Mouse (Mus musculus) CH12.LX (cell line): Measurements from ENCODE around the gene Gm20390. TPM values are rescaled to one million over a fixed set of nuclear protein-coding genes. Genes with fewer than 3 reads are reported as not detected.
A peak's percentile ranks its signal among the peaks of the same experiment; 100 is the strongest.

Experiments
- DNase-seq: peaks from one replicate; pipeline ENCODE4 v3.0.0-alpha.2; 2013; ENCODE audit errors: extremely low read depth
- H3K27ac ChIP-seq: 2 replicates; pipeline ENCODE4 v1.5.1; 2012; ENCODE audit warnings: low read depth, mild to moderate bottlenecking, control low read depth, moderate library complexity; ENCODE audit not compliant: insufficient read depth
- H3K27me3 ChIP-seq: replicated peaks from 2 replicates; pipeline ENCODE3; 2012; ENCODE audit warnings: inconsistent platforms
- H3K36me3 ChIP-seq, 2 experiments: replicated peaks in 1 of 2; 2 replicates each; pipeline versions ENCODE3 to v1.6.1; 2012; ENCODE audit warnings: inconsistent platforms in 1 of 2, low read length in 1 of 2, mild to moderate bottlenecking in 1 of 2, mixed read lengths in 1 of 2, moderate library complexity in 1 of 2; ENCODE audit not compliant: control insufficient read depth in 1 of 2, insufficient read depth in 1 of 2
- H3K4me1 ChIP-seq, 2 experiments: 2 replicates each; pipeline ENCODE4 v1.6.1; 2012; ENCODE audit warnings: inconsistent platforms in 1 of 2, moderate library complexity in 1 of 2; ENCODE audit not compliant: insufficient read depth in 2 of 2, control insufficient read depth in 1 of 2
- H3K4me2 ChIP-seq: 2 replicates; pipeline ENCODE4 v1.6.1; 2012; ENCODE audit warnings: low read depth, mild to moderate bottlenecking, control low read depth; ENCODE audit not compliant: poor library complexity, insufficient read depth, severe bottlenecking
- H3K4me3 ChIP-seq, 3 experiments: fragments of 150-350 bp in 1 of 3; sonication (generic) in 1 of 3; replicated peaks in 1 of 3; 2 replicates each; pipeline versions ENCODE3 to v1.5.1; 2011 to 2012; ENCODE audit warnings: low read depth in 2 of 3, low read length in 2 of 3, mild to moderate bottlenecking in 2 of 3, moderate library complexity in 2 of 3, control low read depth in 1 of 3, improper control_type of control experiment in 1 of 3, inconsistent platforms in 1 of 3, mixed read lengths in 1 of 3; ENCODE audit not compliant: poor library complexity in 1 of 3
- H3K79me2 ChIP-seq: replicated peaks from 2 replicates; pipeline ENCODE4 v1.6.1; 2012; ENCODE audit warnings: mild to moderate bottlenecking, moderate library complexity; ENCODE audit not compliant: control insufficient read depth, poor library complexity, insufficient read depth, severe bottlenecking; ENCODE audit errors: extremely low read depth
- H3K9ac ChIP-seq: 2 replicates; pipeline ENCODE4 v1.6.1; 2012; ENCODE audit warnings: low read depth, mild to moderate bottlenecking, control low read depth, moderate library complexity; ENCODE audit not compliant: insufficient read depth
- H3K9me3 ChIP-seq: replicated peaks from 2 replicates; pipeline ENCODE3; 2012; ENCODE audit warnings: low read length, inconsistent platforms, mixed read lengths
- BHLHE40 ChIP-seq: IDR thresholded peaks from 2 replicates; pipeline ENCODE4 v1.6.1; 2011; ENCODE audit warnings: mild to moderate bottlenecking, low read depth, low read length, improper control_type of control experiment
- CHD1 ChIP-seq: IDR thresholded peaks from 2 replicates; pipeline ENCODE4 v1.6.1; 2012; ENCODE audit warnings: low read depth, low read length, improper control_type of control experiment, inconsistent platforms
- CHD2 ChIP-seq: IDR thresholded peaks from 2 replicates; pipeline ENCODE4 v1.6.1; 2011; ENCODE audit warnings: low read length, improper control_type of control experiment
- CTCF ChIP-seq, 2 experiments: IDR thresholded peaks in 1 of 2; conservative IDR thresholded peaks in 1 of 2; 2 replicates each; pipeline ENCODE4 v1.5.1; 2011 to 2012; ENCODE audit warnings: low read depth in 2 of 2, low read length in 2 of 2, improper control_type of control experiment in 1 of 2, inconsistent platforms in 1 of 2, mild to moderate bottlenecking in 1 of 2, moderate library complexity in 1 of 2
- E2F4 ChIP-seq: IDR thresholded peaks from 2 replicates; pipeline ENCODE4 v1.6.1; 2011; ENCODE audit warnings: low read depth, low read length, improper control_type of control experiment; ENCODE audit not compliant: insufficient replicate concordance
- ELF1 ChIP-seq: IDR thresholded peaks from 2 replicates; pipeline ENCODE4 v1.6.1; 2014; ENCODE audit warnings: low read depth, mild to moderate bottlenecking, inconsistent platforms, low read length, improper control_type of control experiment
- EP300 ChIP-seq: IDR thresholded peaks from 2 replicates; pipeline ENCODE4 v1.6.1; 2011; ENCODE audit warnings: low read length, improper control_type of control experiment
- ETS1 ChIP-seq: conservative IDR thresholded peaks from 2 replicates; pipeline ENCODE4 v1.6.1; 2012; ENCODE audit warnings: low read depth, mild to moderate bottlenecking, inconsistent platforms, low read length, improper control_type of control experiment, moderate library complexity
- HCFC1 ChIP-seq: IDR thresholded peaks from 2 replicates; pipeline ENCODE4 v1.6.1; 2012; ENCODE audit warnings: low read depth, mild to moderate bottlenecking, inconsistent platforms, low read length, improper control_type of control experiment
- IRF4 ChIP-seq: IDR thresholded peaks from 2 replicates; pipeline ENCODE4 v1.6.1; 2014; ENCODE audit warnings: low read depth, mild to moderate bottlenecking, inconsistent platforms, low read length, improper control_type of control experiment
- JUND ChIP-seq: conservative IDR thresholded peaks from 2 replicates; pipeline ENCODE4 v1.6.1; 2011; ENCODE audit warnings: low read depth, low read length, improper control_type of control experiment
- KAT2A ChIP-seq: IDR thresholded peaks from 2 replicates; pipeline ENCODE4 v1.6.1; 2012; ENCODE audit warnings: low read length, improper control_type of control experiment, inconsistent platforms; ENCODE audit not compliant: insufficient replicate concordance
- MAFK ChIP-seq: IDR thresholded peaks from 2 replicates; pipeline ENCODE4 v1.6.1; 2011; ENCODE audit warnings: low read length, improper control_type of control experiment; ENCODE audit not compliant: insufficient replicate concordance
- MAX ChIP-seq: IDR thresholded peaks from 2 replicates; pipeline ENCODE4 v1.6.1; 2011; ENCODE audit warnings: low read length, improper control_type of control experiment
- MEF2A ChIP-seq: IDR thresholded peaks from 2 replicates; pipeline ENCODE4 v1.6.1; 2014; ENCODE audit warnings: low read depth, mild to moderate bottlenecking, inconsistent platforms, low read length, improper control_type of control experiment, borderline replicate concordance
- MXI1 ChIP-seq: IDR thresholded peaks from 2 replicates; pipeline ENCODE4 v1.6.1; 2011; ENCODE audit warnings: mild to moderate bottlenecking, low read depth, low read length, improper control_type of control experiment
- SIN3A ChIP-seq: IDR thresholded peaks from 2 replicates; pipeline ENCODE4 v1.6.1; 2012; ENCODE audit warnings: low read length, improper control_type of control experiment, inconsistent platforms
- UBTF ChIP-seq: IDR thresholded peaks from 2 replicates; pipeline ENCODE4 v1.6.1; 2012; ENCODE audit warnings: low read depth, mild to moderate bottlenecking, inconsistent platforms, low read length, improper control_type of control experiment, moderate library complexity
- ZKSCAN1 ChIP-seq: IDR thresholded peaks from 2 replicates; pipeline ENCODE4 v1.6.1; 2012; ENCODE audit warnings: low read depth, inconsistent platforms, low read length, improper control_type of control experiment, borderline replicate concordance
- ZMIZ1 ChIP-seq: IDR thresholded peaks from 2 replicates; pipeline ENCODE4 v1.6.1; 2012; ENCODE audit warnings: low read depth, mild to moderate bottlenecking, inconsistent platforms, low read length, improper control_type of control experiment
- dilution Hi-C: fragments of 300-500 bp; cut with MboI; formaldehyde crosslinking; loops from 2 replicates; pipeline ENCODE4 v1.14.3; 2020; ENCODE audit warnings: low sequenced_read_pairs; ENCODE audit not compliant: extremely low pct_unique_long_range_greater_than_20kb, extremely low pct_ligation_motif_present
- in situ Hi-C: fragments of 300-500 bp; cut with MboI; formaldehyde crosslinking; loops from 3 replicates; pipeline ENCODE4 v1.14.3; 2019; ENCODE audit warnings: low sequenced_read_pairs, low pct_ligation_motif_present, low pct_unique_long_range_greater_than_20kb, mixed read lengths
- polyA plus RNA-seq: library from polyadenylated mRNA; unstranded; fragments of >175 nt; gene quantifications from 2 replicates; pipeline ENCODE4 v1.2.1, GENCODE M21; 2012; ENCODE audit warnings: low read depth; ENCODE audit not compliant: insufficient read length
- total RNA-seq, 2 experiments: library from RNA; depleted of rRNA; stranded (reverse); fragments of 300-350 nt in 1 of 2; fragments of >200 nt in 1 of 2; gene quantifications; 2 replicates each; pipeline ENCODE4 v1.2.3; 2012 to 2014

Gene Gm20390
- total and polyA plus RNA-seq, 3 experiments: 136 to 717 (median 691) TPM

- Histone ChIP-seq H3K4me2 (no peak overlapping the region), H3K79me2 (peaks cover 32% of the 10 kb centered on the region), H3K4me3 (no peak overlapping the region), H3K9me3 (no peaks in the 10 kb centered on the region), H3K4me1 (peaks cover 5 to 30% of the 10 kb centered on the region in 2 experiments), H3K36me3 (peaks cover 12 to 14% of the 10 kb centered on the region in 2 experiments), H3K9ac (no peak overlapping the region), H3K27me3 (no peaks in the 10 kb centered on the region), H3K27ac (no peak overlapping the region)
- DNase-seq: no peak
- TF ChIP-seq MAFK: 0 out of 2 replicates have a peak, but pooled peaks have one; percentile 19
- no peak for TF ChIP-seq E2F4
- in situ Hi-C loops (loop anchor here (10.0 to 25.0 kb wide), 2 partner anchors 105 to 293 kb away; no protein-coding TSS in a partner anchor), dilution Hi-C loops (no loop called here)
Measured at GRCm38 (mm10) chr11:93969799-93970198, 1.7 kb upstream of the Gm20390 start.

DNA sequence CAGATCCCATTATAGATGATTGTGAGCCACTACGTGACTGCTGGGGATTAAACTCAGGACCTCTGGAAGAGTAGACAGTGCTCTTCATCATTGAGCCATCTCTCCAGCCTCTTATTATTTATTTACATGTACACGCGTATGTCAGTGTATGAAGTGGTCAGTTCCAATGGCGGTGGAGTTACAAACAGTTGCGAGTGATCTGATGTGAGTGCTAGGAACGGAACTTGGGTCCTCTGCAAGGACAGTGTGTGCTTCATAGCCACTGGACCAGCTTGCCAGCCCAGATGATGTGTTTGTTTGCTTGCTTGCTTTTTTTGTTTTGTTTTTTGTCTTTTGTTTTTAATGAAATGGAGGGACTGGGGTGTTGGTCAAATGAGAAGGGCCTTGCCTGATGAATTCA, 1.1 kb upstream of the Gm20390 start:
- Histone ChIP-seq H3K9me3 (no peaks in the 10 kb centered on the region), H3K9ac (peak overlapping the region; percentile 57), H3K36me3 (peaks cover 14 to 20% of the 10 kb centered on the region in 2 experiments), H3K27ac (no peak overlapping the region), H3K4me2 (peak overlapping the region; percentile 90), H3K4me1 (peaks cover 5 to 32% of the 10 kb centered on the region in 2 experiments), H3K27me3 (no peaks in the 10 kb centered on the region), H3K79me2 (peaks cover 38% of the 10 kb centered on the region), H3K4me3 (peak overlapping the region in 1 of 3 experiments; percentile 61)
- DNase-seq: no peak
- in situ Hi-C loops (loop anchor here (10.0 to 25.0 kb wide), 2 partner anchors 106 to 293 kb away; no protein-coding TSS in a partner anchor), dilution Hi-C loops (no loop called here)
- TF ChIP-seq IRF4: no peak
- TF ChIP-seq CHD2: no peak

- H3K79me2 ChIP-seq: peaks cover 42% of the 10 kb centered on the region
- dilution Hi-C loops: no loop called here
- TF ChIP-seq CHD1 (no peak; the same call in none of the 2 replicates), SIN3A (no peak), KAT2A (no peak), ETS1 (no peak), JUND (no peak), ZKSCAN1 (no peak), E2F4 (no peak), MEF2A (no peak), MAFK (no peak), MXI1 (no peak), ELF1 (no peak), CHD2 (no peak), HCFC1 (no peak), BHLHE40 (no peak), MAX (no peak), CTCF (conservative IDR thresholded peaks at IDR 0.05 in 1 of 2, IDR thresholded peaks at IDR 0.05 in 1 of 2; ENCODE audit: low read depth in 2 of 2, low read length in 2 of 2) (no peak), UBTF (no peak), EP300 (no peak), ZMIZ1 (no peak)
- peak overlapping the region; percentile 57 for H3K9ac ChIP-seq
- peak overlapping the region; percentile 90 for H3K4me2 ChIP-seq
- no peak overlapping the region for H3K27ac ChIP-seq
- peaks cover 18 to 24% of the 10 kb centered on the region in 2 experiments for H3K36me3 ChIP-seq
- no peaks in the 10 kb centered on the region for H3K9me3 ChIP-seq
- no peak for DNase-seq
- no peaks in the 10 kb centered on the region for H3K27me3 ChIP-seq
- H3K4me1 ChIP-seq: peaks cover 5 to 35% of the 10 kb centered on the region in 2 experiments
- peak overlapping the region; percentile 43 to 75 (median 61) for H3K4me3 ChIP-seq
- in situ Hi-C loops: loop anchor here (10.0 to 25.0 kb wide), 2 partner anchors 106 to 294 kb away; no protein-coding TSS in a partner anchor
Measured at GRCm38 (mm10) chr11:93968848-93969128, 695 bp upstream of the Gm20390 start.
